Mouse (Mus musculus) G1E (cell line): ENCODE data around the gene Tapbp.

ENCODE experiments used
- CTCF ChIP-seq: IDR thresholded peaks from 2 replicates; pipeline ENCODE4 v1.5.1; 2012; ENCODE audit warnings: low read depth, low read length, inconsistent platforms, mixed read lengths
- GATA1 ChIP-seq: IDR thresholded peaks from 2 replicates; pipeline ENCODE4 v1.6.1; 2012; ENCODE audit warnings: borderline replicate concordance, low read length, inconsistent platforms, mixed read lengths
- GATA2 ChIP-seq: IDR thresholded peaks from 2 replicates; pipeline ENCODE4 v1.6.1; 2012; ENCODE audit warnings: low read depth, low read length, inconsistent platforms, borderline replicate concordance
- POLR2AphosphoS5 ChIP-seq: IDR thresholded peaks from 2 replicates; pipeline ENCODE4 v1.6.1; 2012; ENCODE audit warnings: low read depth, low read length, inconsistent platforms; ENCODE audit not compliant: insufficient replicate concordance
- TAL1 ChIP-seq: conservative IDR thresholded peaks from 2 replicates; pipeline ENCODE4 v1.6.1; 2012; ENCODE audit warnings: low read depth, low read length, inconsistent platforms, mixed read lengths

- TF ChIP-seq CTCF = no peak
- no peak for TF ChIP-seq TAL1
- TF ChIP-seq GATA1 = no peak
- TF ChIP-seq POLR2AphosphoS5 = no peak
- TF ChIP-seq GATA2 = no peak
Measured at GRCm38 (mm10) chr17:33899642-33900041, 16.1 kb upstream of the Tapbp start.
